Mouse (Mus musculus): ENCODE data around the gene Igfbp5. TPM values are rescaled to one million over a fixed set of nuclear protein-coding genes. Genes with fewer than 3 reads are reported as not detected.
A peak's percentile ranks its signal among the peaks of the same experiment; 100 is the strongest.

Igfbp5 gene
- total RNA-seq, 2 experiments from 2014 or later: 42.7 to 51.6 TPM

- Histone ChIP-seq H3K4me3 (no peak overlapping the region), H3K27ac (no peak overlapping the region)
- no peak for TF ChIP-seq CTCF (IDR thresholded peaks at IDR 0.05)
- intact Hi-C loops (cut with DNase I): loop anchor here (5.0 to 10.0 kb wide), 3 partner anchors 87 to 509 kb away; no protein-coding TSS in a partner anchor
- no peak for DNase-seq (ENCODE audit: extremely low spot score in 1 of 2, low spot score in 2 of 2)
Observed at GRCm38 (mm10) chr1:72875708-72876107, 1.0 kb upstream of the Igfbp5 start.

GRCm38 (mm10) chr1:72873511-72874286 is 985 bp downstream of the Igfbp5 start:
- peak; percentile 60 to 76 for DNase-seq (ENCODE audit: extremely low spot score in 1 of 2, low spot score in 2 of 2)
- peak overlapping the region; percentile 83 for H3K27ac ChIP-seq
- no peak; the same call in 1 of the 2 replicates for TF ChIP-seq CTCF (IDR thresholded peaks at IDR 0.05)
- H3K4me3 ChIP-seq: peak overlapping the region; percentile 59
- intact Hi-C loops (cut with DNase I): loop anchor here (10.0 kb wide), 1 partner anchor 511 kb away; no protein-coding TSS in a partner anchor

- no peak for TF ChIP-seq CTCF (IDR thresholded peaks at IDR 0.05)
- DNase-seq (ENCODE audit: extremely low spot score in 1 of 2, low spot score in 2 of 2): no peak
- H3K4me3 ChIP-seq: peak overlapping the region; percentile 59
- intact Hi-C loops (cut with DNase I): loop anchor here (10.0 kb wide), 1 partner anchor 512 kb away; no protein-coding TSS in a partner anchor
- H3K27ac ChIP-seq: peak overlapping the region; percentile 83
Observed at GRCm38 (mm10) chr1:72873078-72873477, 1.6 kb downstream of the Igfbp5 start.

- no peak for TF ChIP-seq CTCF (IDR thresholded peaks at IDR 0.05)
- H3K4me3 ChIP-seq: peak overlapping the region; percentile 59
- H3K27ac ChIP-seq: peak overlapping the region; percentile 91
- intact Hi-C loops (cut with DNase I): loop anchor here (10.0 kb wide), 1 partner anchor 512 kb away; no protein-coding TSS in a partner anchor
- peak; percentile 46 to 69 for DNase-seq (ENCODE audit: extremely low spot score in 1 of 2, low spot score in 2 of 2)
Observed at GRCm38 (mm10) chr1:72872521-72872920, 2.2 kb downstream of the Igfbp5 start.

GRCm38 (mm10) chr1:72871697-72872411 is 2.8 kb downstream of the Igfbp5 start:
- DNase-seq (ENCODE audit: extremely low spot score in 1 of 2, low spot score in 2 of 2): peak; percentile 58
- no peak for TF ChIP-seq CTCF (IDR thresholded peaks at IDR 0.05)
- intact Hi-C loops (cut with DNase I): loop anchor here (10.0 kb wide), 1 partner anchor 513 kb away; no protein-coding TSS in a partner anchor
- Histone ChIP-seq H3K27ac (peak overlapping the region; percentile 91), H3K4me3 (peak overlapping the region; percentile 59)

- TF ChIP-seq CTCF (IDR thresholded peaks at IDR 0.05): no peak
- no peak for DNase-seq (ENCODE audit: extremely low spot score in 1 of 2, low spot score in 2 of 2)
- peak overlapping the region; percentile 91 for H3K27ac ChIP-seq
- peak overlapping the region; percentile 59 for H3K4me3 ChIP-seq
- intact Hi-C loops (cut with DNase I): loop anchor here (10.0 kb wide), 1 partner anchor 513 kb away; no protein-coding TSS in a partner anchor
Observed at GRCm38 (mm10) chr1:72871337-72871696, 3.4 kb downstream of the Igfbp5 start.

- no peak for TF ChIP-seq CTCF (IDR thresholded peaks at IDR 0.05)
- H3K27ac ChIP-seq: peak overlapping the region; percentile 91
- peak; percentile 87 for DNase-seq (ENCODE audit: extremely low spot score in 1 of 2, low spot score in 2 of 2)
- intact Hi-C loops (cut with DNase I): loop anchor here (10.0 kb wide), 1 partner anchor 514 kb away; no protein-coding TSS in a partner anchor
- H3K4me3 ChIP-seq: peak overlapping the region; percentile 53
Observed at GRCm38 (mm10) chr1:72870615-72871336, 3.9 kb downstream of the Igfbp5 start.

GRCm38 (mm10) chr1:72869681-72870614 is 4.7 kb downstream of the Igfbp5 start:
- Histone ChIP-seq H3K27ac (peak overlapping the region; percentile 91), H3K4me3 (peak overlapping the region; percentile 53)
- intact Hi-C loops (cut with DNase I): loop anchor here (10.0 kb wide), 1 partner anchor 515 kb away; no protein-coding TSS in a partner anchor
- no peak; the same call in 1 of the 2 replicates for TF ChIP-seq CTCF (IDR thresholded peaks at IDR 0.05)
- peak; percentile 59 to 64 for DNase-seq (ENCODE audit: extremely low spot score in 1 of 2, low spot score in 2 of 2)

- intact Hi-C loops (cut with DNase I): no loop called here
- Histone ChIP-seq H3K27ac (no peak overlapping the region), H3K4me3 (no peak overlapping the region)
- no peak for TF ChIP-seq CTCF (IDR thresholded peaks at IDR 0.05)
- no peak for DNase-seq (ENCODE audit: extremely low spot score in 1 of 2, low spot score in 2 of 2)
Observed at GRCm38 (mm10) chr1:72869275-72869674, 5.4 kb downstream of the Igfbp5 start.

GRCm38 (mm10) chr1:72868429-72869215 is 6.1 kb downstream of the Igfbp5 start:
- intact Hi-C loops (cut with DNase I): no loop called here
- DNase-seq (ENCODE audit: extremely low spot score in 1 of 2, low spot score in 2 of 2): no peak
- TF ChIP-seq CTCF (IDR thresholded peaks at IDR 0.05): no peak
- no peak overlapping the region for H3K4me3 ChIP-seq
- H3K27ac ChIP-seq: no peak overlapping the region
